Mouse (Mus musculus) heart, postnatal 4 days (tissue): ENCODE results near the gene Gas2l2. TPM values are rescaled to one million over a fixed set of nuclear protein-coding genes. Genes with fewer than 3 reads are reported as not detected.
A peak's percentile ranks its signal among the peaks of the same experiment; 100 is the strongest.

Experiments used
- DNase-seq: peaks from one replicate; pipeline ENCODE4 v3.0.0; 2021
- total RNA-seq, 2 experiments: library from RNA; stranded (reverse); gene quantifications; 2 replicates each; pipeline ENCODE4 v1.2.3; 2021

The Gas2l2 gene
- not detected for total RNA-seq

GRCm38 (mm10) chr11:83429355-83429754 lies at the start of gene Gas2l2:
Gene Gas2l2, minus strand, starts transcription at chr11:83429455.
- DNase-seq = no peak

GRCm38 (mm10) chr11:83473235-83474016 lies 44.2 kb upstream of the Gas2l2 start:
- no peak for DNase-seq

- DNase-seq = peak; percentile 98
Measured at GRCm38 (mm10) chr11:83472324-83473234, 43.3 kb upstream of the Gas2l2 start, which contains the start of gene Taf15. Gene Taf15, plus strand, starts transcription at chr11:83473086.

- no peak for DNase-seq
Measured at GRCm38 (mm10) chr11:83471766-83472165, 42.5 kb upstream of the Gas2l2 start.

- no peak for DNase-seq
Measured at GRCm38 (mm10) chr11:83468765-83469164, 39.5 kb upstream of the Gas2l2 start.

- peak; percentile 87 for DNase-seq
Measured at GRCm38 (mm10) chr11:83467120-83467652, 37.9 kb upstream of the Gas2l2 start.

- peak; percentile 76 for DNase-seq
Measured at GRCm38 (mm10) chr11:83465976-83466375, 36.7 kb upstream of the Gas2l2 start.

GRCm38 (mm10) chr11:83462711-83463244 lies 33.5 kb upstream of the Gas2l2 start, which contains the start of gene Mmp28:
Gene Mmp28, minus strand, starts transcription at chr11:83463071.
- DNase-seq = peak; percentile 73

GRCm38 (mm10) chr11:83461462-83462027 lies 32.3 kb upstream of the Gas2l2 start:
- DNase-seq = peak; percentile 4

- DNase-seq = no peak
Measured at GRCm38 (mm10) chr11:83457912-83458601, 28.8 kb upstream of the Gas2l2 start.

GRCm38 (mm10) chr11:83457257-83457656 lies 28.0 kb upstream of the Gas2l2 start:
- no peak for DNase-seq

- no peak for DNase-seq
Measured at GRCm38 (mm10) chr11:83455608-83456007, 26.4 kb upstream of the Gas2l2 start.

- peak; percentile 55 for DNase-seq
Measured at GRCm38 (mm10) chr11:83454548-83454947, 25.3 kb upstream of the Gas2l2 start.

GRCm38 (mm10) chr11:83451281-83451680 lies 22.0 kb upstream of the Gas2l2 start:
- DNase-seq = no peak

- DNase-seq = no peak
Measured at GRCm38 (mm10) chr11:83450550-83450949, 21.3 kb upstream of the Gas2l2 start.

GRCm38 (mm10) chr11:83449298-83449697 lies 20.0 kb upstream of the Gas2l2 start:
- DNase-seq = no peak

GRCm38 (mm10) chr11:83448927-83449236 lies 19.6 kb upstream of the Gas2l2 start:
- peak; percentile 69 for DNase-seq

- peak; percentile 63 for DNase-seq
Measured at GRCm38 (mm10) chr11:83448021-83448926, 19.0 kb upstream of the Gas2l2 start.

GRCm38 (mm10) chr11:83447612-83448011 lies 18.4 kb upstream of the Gas2l2 start:
- DNase-seq = peak; percentile 31

- DNase-seq = no peak
Measured at GRCm38 (mm10) chr11:83445001-83445400, 15.7 kb upstream of the Gas2l2 start.

- DNase-seq = peak; percentile 18
Measured at GRCm38 (mm10) chr11:83443824-83444223, 14.6 kb upstream of the Gas2l2 start.
